Mouse (Mus musculus): ENCODE measurements at regions not wholly inside any gene's neighbourhood (a gene's known extent, or its start where the extent isn't known, plus 50 kb on each side); places are given as distances from the start of the nearest gene placed in this dataset.
"Not testable (repeated sequence)": the region's sequence is repeated elsewhere in the genome, so short reads cannot be mapped to it uniquely, and the experiment has no call there.

- DNase-seq: peak in 1 of 2 experiments; percentile 27
These were observed 66.7 kb upstream of the Chmp2b start for GRCm38 (mm10) chr16:65629186-65629585.

- no peak for DNase-seq
These were observed 69.2 kb upstream of the Chmp2b start for GRCm38 (mm10) chr16:65631680-65632079.

- DNase-seq: not testable (repeated sequence)
These were observed 84.2 kb upstream of the Chmp2b start for GRCm38 (mm10) chr16:65646741-65647140.

GRCm38 (mm10) chr16:65649061-65649460 is 86.5 kb upstream of the Chmp2b start:
- no peak for DNase-seq

- DNase-seq: no peak
These were observed 93.0 kb upstream of the Chmp2b start for GRCm38 (mm10) chr16:65655490-65655889.

GRCm38 (mm10) chr16:65657829-65658228 is 95.3 kb upstream of the Chmp2b start:
- DNase-seq: no peak

GRCm38 (mm10) chr16:65664787-65665186 is 102.3 kb upstream of the Chmp2b start:
- peak in 1 of 2 experiments; percentile 8 for DNase-seq

GRCm38 (mm10) chr16:65672116-65672515 is 109.6 kb upstream of the Chmp2b start:
- DNase-seq: no peak

GRCm38 (mm10) chr16:65683089-65683488 is 120.6 kb upstream of the Chmp2b start:
- no peak for DNase-seq

- no peak for DNase-seq
These were observed 121.3 kb upstream of the Chmp2b start for GRCm38 (mm10) chr16:65683703-65684320.

- DNase-seq: no peak
These were observed 121.4 kb upstream of the Vgll3 start for GRCm38 (mm10) chr16:65693626-65694025.

- DNase-seq: no peak
These were observed 99.4 kb upstream of the Vgll3 start for GRCm38 (mm10) chr16:65715631-65716030.

- DNase-seq: no peak
These were observed 96.1 kb upstream of the Vgll3 start for GRCm38 (mm10) chr16:65718791-65719472.

GRCm38 (mm10) chr16:65720953-65721352 is 94.1 kb upstream of the Vgll3 start:
- no peak for DNase-seq

- DNase-seq: no peak
These were observed 89.3 kb upstream of the Vgll3 start for GRCm38 (mm10) chr16:65725559-65726269.

- no peak for DNase-seq
These were observed 88.8 kb upstream of the Vgll3 start for GRCm38 (mm10) chr16:65726289-65726688.

- DNase-seq: no peak
These were observed 85.7 kb upstream of the Vgll3 start for GRCm38 (mm10) chr16:65729322-65729721.

- no peak for DNase-seq
These were observed 75.4 kb upstream of the Vgll3 start for GRCm38 (mm10) chr16:65739652-65740051.

- no peak for DNase-seq
These were observed 72.1 kb upstream of the Vgll3 start for GRCm38 (mm10) chr16:65742951-65743350.

- no peak for DNase-seq
These were observed 59.4 kb upstream of the Vgll3 start for GRCm38 (mm10) chr16:65755667-65756066.

Measured in spleen, adult 18-20 months (tissue).